In genomic region chr6:113296639-113297038, GRCm38 (mm10) we compare ENCODE assay signal across 22 mouse cellular contexts. TPM values are rescaled to one million over a fixed set of nuclear protein-coding genes. Genes with fewer than 3 reads are reported as not detected.
A peak's percentile ranks its signal among the peaks of the same experiment; 100 is the strongest.
DNase-seq lines count a peak whose midpoint lies in the region; ATAC-seq and TF ChIP-seq lines count a peak whose summit lies in the region.
"Had no signal": no experiment of that assay in that cellular context is flagged by ENCODE, and none has a peak within 500 bp of the region (broad histone marks: within the 10 kb centered on the region; RNA-seq: fewer than 3 reads in every experiment).

No protein-coding gene starts in this region.

- 0 out of 2 replicates have a peak overlapping the region, but pooled peaks have one; percentile 6 for H3K9ac ChIP-seq in ES-Bruce4 (ENCODE audit: low read depth, poor library complexity, severe bottlenecking)
- H3K9ac ChIP-seq in neural tube, embryonic 15.5 days (replicated peaks), result no peak overlapping the region
- H3K9ac ChIP-seq: embryonic facial prominence, embryonic 13.5 days; forebrain, embryonic 12.5 days; heart, embryonic 12.5 days; hindbrain, embryonic 14.5 days had no signal

- H3K4me1 ChIP-seq in ES-Bruce4 (ENCODE audit: control insufficient read depth, insufficient read depth, low read length), result no peaks in the 10 kb centered on the region
- no peaks in the 10 kb centered on the region for H3K4me1 ChIP-seq in neural tube, embryonic 15.5 days
- H3K4me1 ChIP-seq: forebrain, embryonic 12.5 days; heart, embryonic 12.5 days; hindbrain, embryonic 10.5 days had no signal

- H3K9me3 ChIP-seq in ES-Bruce4 (replicated peaks; ENCODE audit: control insufficient read depth, insufficient read depth, low read length, poor library complexity, severe bottlenecking), result no peaks in the 10 kb centered on the region
- no peaks in the 10 kb centered on the region for H3K9me3 ChIP-seq in neural tube, embryonic 15.5 days (replicated peaks)
- H3K9me3 ChIP-seq: embryonic facial prominence, embryonic 13.5 days; forebrain, embryonic 12.5 days; heart, embryonic 12.5 days; hindbrain, embryonic 10.5 days had no signal

- no peak for TF ChIP-seq CTCF in ES-Bruce4 (IDR thresholded peaks at IDR 0.05; ENCODE audit: low read depth, low read length)

- no peaks in the 10 kb centered on the region for H3K36me3 ChIP-seq in ES-Bruce4 (ENCODE audit: control insufficient read depth, insufficient read depth, low read length, poor library complexity, severe bottlenecking)
- no peaks in the 10 kb centered on the region for H3K36me3 ChIP-seq in neural tube, embryonic 15.5 days
- H3K36me3 ChIP-seq: embryonic facial prominence, embryonic 13.5 days; forebrain, embryonic 12.5 days; heart, embryonic 12.5 days; hindbrain, embryonic 10.5 days had no signal

- ATAC-seq in neural tube, embryonic 15.5 days (ENCODE audit: low FRiP score), result no peak
- ATAC-seq: forebrain, embryonic 16.5 days; intestine, embryonic 16.5 days had no signal

- TF ChIP-seq EP300 in ES-Bruce4 (IDR thresholded peaks at IDR 0.05; ENCODE audit: insufficient read depth, low read depth, low read length), result peak; percentile 63; the same call in 1 of the 2 replicates

- no peak for TF ChIP-seq POLR2A in ES-Bruce4 (IDR thresholded peaks at IDR 0.05; ENCODE audit: insufficient read depth, low read length)

- H3K27ac ChIP-seq in ES-Bruce4 (ENCODE audit: insufficient read depth, low read length), result peak overlapping the region; percentile 62
- H3K27ac ChIP-seq in neural tube, embryonic 15.5 days (replicated peaks), result no peak overlapping the region
- H3K27ac ChIP-seq: embryonic facial prominence, embryonic 13.5 days; forebrain, embryonic 12.5 days; heart, adult 2 months; hindbrain, embryonic 10.5 days; hindbrain, embryonic 14.5 days had no signal

- H3K4me3 ChIP-seq in ES-Bruce4 (ENCODE audit: low read depth, low read length), result no peak overlapping the region
- H3K4me3 ChIP-seq in neural tube, embryonic 15.5 days (replicated peaks), result no peak overlapping the region
- H3K4me3 ChIP-seq: embryonic facial prominence, embryonic 13.5 days; forebrain, embryonic 12.5 days; heart, adult 2 months; heart, embryonic 12.5 days; hindbrain, embryonic 10.5 days had no signal

- H3K27me3 ChIP-seq in ES-Bruce4 (ENCODE audit: control insufficient read depth, insufficient read depth, low read length, poor library complexity, severe bottlenecking), result no peaks in the 10 kb centered on the region
- H3K27me3 ChIP-seq in neural tube, embryonic 15.5 days (replicated peaks), result no peaks in the 10 kb centered on the region
- H3K27me3 ChIP-seq: embryonic facial prominence, embryonic 13.5 days; forebrain, embryonic 12.5 days; heart, embryonic 12.5 days had no signal

- WGBS in neural tube, embryonic 15.5 days, result 78% methylated on average over 4 of the region's 4 CpGs

- DNase-seq in 3T3-L1 (ENCODE audit: low read depth, low spot score), result peak; percentile 89
- peak; percentile 83 for DNase-seq in NIH3T3 (ENCODE audit: low read depth)
- no peak for DNase-seq in right cerebral cortex, postnatal 4 days
- no peak for DNase-seq in heart, adult 11 months
- no peak for DNase-seq in right cerebral cortex, adult 18-20 months
- DNase-seq: adrenal gland, postnatal 10 days; B cell, adult 2 months; cerebellum, adult 11-12 months; cerebellum, adult 9-10 months; cerebellum, postnatal 36 days; gastrocnemius, postnatal 10 days; heart, adult 2 months; kidney, adult 2 months had no signal

- H3K4me2 ChIP-seq in neural tube, embryonic 15.5 days, result no peak overlapping the region
- H3K4me2 ChIP-seq: embryonic facial prominence, embryonic 13.5 days; forebrain, embryonic 12.5 days; heart, embryonic 12.5 days; hindbrain, embryonic 14.5 days had no signal

RNA-seq across cellular contexts. Expression of gene Brpf1, which starts 10.3 kb away (rescaled TPM):
- polyA plus RNA-seq in ES-Bruce4 (2011; ENCODE audit: insufficient read depth, insufficient read length, low read depth, missing spikeins), result 26.7 and 27.0 TPM in 2 replicates
- 13.8 TPM in 2 replicates for polyA plus RNA-seq in neural tube, embryonic 15.5 days (2015; fragmentation: Nextera tagmentation; extraction: Ambion mirVana)

RNA-seq across cellular contexts. Expression of gene Cpne9, which starts 14.5 kb away (rescaled TPM):
- 3.7 and 5.3 TPM in 2 replicates for polyA plus RNA-seq in ES-Bruce4 (2011; ENCODE audit: insufficient read depth, insufficient read length, low read depth, missing spikeins)
- polyA plus RNA-seq in neural tube, embryonic 15.5 days (2015; fragmentation: Nextera tagmentation; extraction: Ambion mirVana), result 1.5 TPM in 2 replicates
- polyA plus RNA-seq: intestine, embryonic 16.5 days had no signal

RNA-seq across cellular contexts. Expression of gene Ogg1, which starts 30.1 kb away (rescaled TPM):
- 24.2 and 26.8 TPM in 2 replicates for polyA plus RNA-seq in ES-Bruce4 (2011; ENCODE audit: insufficient read depth, insufficient read length, low read depth, missing spikeins)
- 9.3 and 10.1 TPM in 2 replicates for polyA plus RNA-seq in neural tube, embryonic 15.5 days (2015; fragmentation: Nextera tagmentation; extraction: Ambion mirVana)

RNA-seq across cellular contexts. Expression of gene Camk1, which starts 47.1 kb away (rescaled TPM):
- 7.6 and 7.7 TPM in 2 replicates for polyA plus RNA-seq in ES-Bruce4 (2011; ENCODE audit: insufficient read depth, insufficient read length, low read depth, missing spikeins)
- 103 and 119 TPM in 2 replicates for polyA plus RNA-seq in neural tube, embryonic 15.5 days (2015; fragmentation: Nextera tagmentation; extraction: Ambion mirVana)

RNA-seq across cellular contexts. Expression of gene Mtmr14, which starts 59.0 kb away (rescaled TPM):
- 58.8 and 62.4 TPM in 2 replicates for polyA plus RNA-seq in ES-Bruce4 (2011; ENCODE audit: insufficient read depth, insufficient read length, low read depth, missing spikeins)
- 30.2 and 36.7 TPM in 2 replicates for polyA plus RNA-seq in neural tube, embryonic 15.5 days (2015; fragmentation: Nextera tagmentation; extraction: Ambion mirVana)

Comparison
In these comparisons a context has a peak if more than half of its experiments do, and no peak if none do; other contexts are left out.
1. DNase-seq: peak in 3T3-L1 (single experiment) and NIH3T3 (single experiment); none in right cerebral cortex, postnatal 4 days (single experiment), heart, adult 11 months (single experiment) and right cerebral cortex, adult 18-20 months (single experiment).